Mouse (Mus musculus): ENCODE measurements at regions not wholly inside any gene's neighbourhood (a gene's known extent, or its start where the extent isn't known, plus 50 kb on each side); places are given as distances from the start of the nearest gene placed in this dataset.

DNA sequence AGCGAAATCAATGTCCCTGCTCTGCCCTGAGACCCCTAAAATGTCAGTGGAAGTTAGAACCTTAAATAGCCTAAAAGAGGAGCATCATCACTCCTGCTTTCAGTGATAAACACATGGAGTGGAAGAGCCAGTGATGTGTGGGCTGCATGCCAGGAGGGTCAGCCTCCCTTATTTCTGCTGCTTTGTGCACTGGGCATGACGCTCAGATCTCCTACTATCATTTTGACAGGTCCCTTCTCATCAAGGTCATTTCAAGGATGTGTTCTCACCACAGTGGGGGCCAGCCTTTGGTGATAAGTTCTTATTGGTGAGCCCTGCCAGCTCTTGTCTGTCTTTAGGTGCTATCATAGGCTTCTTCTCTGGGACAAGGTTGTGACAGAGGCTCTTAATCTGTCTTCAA lies 215.5 kb upstream of the Dynlrb2 start:
- no peak for DNase-seq

DNA sequence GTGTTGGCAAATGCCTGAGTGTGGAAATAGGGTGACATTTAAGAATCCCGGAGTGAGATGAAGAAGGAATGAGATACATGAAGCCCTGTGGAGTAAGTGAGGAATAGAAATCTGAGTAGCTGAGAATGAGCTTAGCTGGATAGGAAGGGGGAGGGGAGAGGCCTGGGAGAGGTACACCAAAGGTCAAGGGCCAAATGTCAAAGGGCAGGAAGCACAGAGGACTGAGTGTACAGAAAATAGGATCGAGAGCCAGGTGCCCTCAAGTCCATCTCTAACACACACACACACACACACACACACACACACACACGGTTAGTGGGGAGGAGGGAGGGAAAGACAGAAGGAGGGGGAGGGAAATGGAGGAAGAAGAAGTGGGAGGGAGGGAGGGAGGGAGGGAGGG lies 220.8 kb upstream of the Dynlrb2 start:
- DNase-seq: no peak

DNA sequence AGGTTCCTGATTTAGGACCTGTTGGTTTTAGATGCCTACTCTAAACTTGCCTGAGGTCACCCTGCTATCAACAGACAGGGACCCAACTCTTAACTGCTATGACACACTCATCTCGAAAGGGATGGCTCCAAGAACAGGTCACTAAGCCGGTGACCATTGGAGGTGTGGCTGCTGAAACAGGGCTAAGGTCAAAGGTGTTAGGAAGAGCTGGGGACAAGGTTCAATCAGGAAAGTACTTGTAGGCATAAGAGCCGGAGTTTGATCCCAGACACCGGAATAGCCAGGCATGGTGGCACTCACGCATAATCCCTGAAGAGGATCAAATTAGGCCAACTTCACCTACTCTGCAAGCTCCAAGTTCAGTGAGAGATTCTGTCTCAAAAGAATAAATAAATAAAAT lies 222.4 kb upstream of the Dynlrb2 start:
- DNase-seq: no peak

GRCm38 (mm10) chr8:116275014-116275413 lies 229.8 kb upstream of the Dynlrb2 start:
- no peak for DNase-seq

DNA sequence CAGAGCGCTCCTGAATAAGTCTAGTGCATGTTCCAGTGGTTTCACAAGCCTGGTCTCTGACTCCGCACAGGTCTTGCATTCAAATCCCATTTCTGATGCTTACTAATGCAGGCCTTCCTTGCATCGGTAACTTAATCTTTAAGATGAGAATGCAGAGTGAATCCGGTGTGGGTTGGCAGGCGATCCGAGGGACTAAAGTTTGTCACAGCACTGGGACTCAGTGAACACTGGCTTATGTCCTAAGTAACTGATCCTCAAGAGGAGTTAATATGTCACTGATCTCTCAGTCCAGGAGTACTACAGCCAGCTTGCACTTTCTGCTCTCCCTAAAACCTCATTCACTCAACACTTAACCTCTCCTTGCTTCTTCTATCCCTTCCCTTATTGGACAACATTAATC lies 233.5 kb upstream of the Dynlrb2 start:
- no peak for DNase-seq

DNA sequence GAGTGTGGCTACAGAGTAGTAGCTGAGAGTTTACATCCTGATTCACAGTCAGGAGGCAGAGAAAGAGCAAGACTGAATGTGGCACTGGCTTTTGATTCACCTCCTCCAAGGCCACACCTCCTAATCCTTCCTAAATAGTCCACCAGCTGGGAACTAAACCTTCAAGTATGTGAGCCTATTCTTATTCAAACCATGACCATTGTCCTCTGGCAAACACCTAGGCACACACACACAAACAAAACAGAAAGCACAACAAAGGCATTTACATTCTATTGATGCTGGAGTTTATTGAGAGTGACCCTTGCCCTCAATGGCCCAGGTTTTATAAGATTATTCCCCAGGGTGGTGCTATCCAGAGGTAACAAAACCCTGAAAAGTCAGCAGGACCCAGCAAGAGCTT lies 235.4 kb upstream of the Dynlrb2 start:
- no peak for DNase-seq

DNA sequence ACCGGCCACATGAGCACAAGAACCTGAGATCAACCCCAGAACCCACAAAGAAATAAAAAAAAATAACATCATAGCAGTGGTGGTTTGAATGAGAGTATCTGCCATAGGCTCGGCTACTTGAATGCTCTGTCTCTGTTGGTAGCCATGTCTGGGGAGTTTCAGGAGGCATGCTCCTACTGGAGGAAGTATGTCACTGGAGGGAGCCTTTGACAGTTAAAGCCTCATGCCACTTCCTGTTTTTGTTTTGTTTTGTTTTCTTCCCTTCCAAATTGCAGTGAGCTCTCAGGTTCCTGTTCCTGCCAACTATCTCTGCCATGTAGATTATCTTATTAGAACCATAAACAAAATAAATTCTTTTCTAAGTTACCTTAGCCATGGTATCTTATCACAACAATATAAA lies 236.1 kb upstream of the Dynlrb2 start:
- DNase-seq: no peak

GRCm38 (mm10) chr8:116268161-116268560 lies 236.6 kb upstream of the Dynlrb2 start:
- DNase-seq: peak; percentile 20

- no peak for DNase-seq
These were observed 237.8 kb upstream of the Dynlrb2 start for GRCm38 (mm10) chr8:116267021-116267420.

DNA sequence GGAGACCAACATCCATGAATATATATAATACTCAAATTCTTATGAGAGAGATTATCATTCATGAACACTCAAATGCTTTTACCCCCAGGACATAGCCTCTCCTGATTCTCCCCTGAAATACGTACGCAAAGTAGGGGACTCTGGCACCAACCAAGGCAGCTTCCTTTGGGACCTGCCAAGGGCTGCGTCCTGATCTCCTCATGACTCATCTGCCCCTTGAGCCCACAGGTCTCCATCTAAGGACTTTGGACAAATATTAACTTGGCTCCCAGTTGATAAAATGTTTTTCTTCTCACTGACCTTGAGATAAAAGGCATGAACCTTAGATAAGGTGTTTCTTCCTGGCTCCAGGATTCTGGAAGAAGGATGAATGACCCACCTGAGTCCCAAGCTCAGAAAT lies 239.2 kb upstream of the Dynlrb2 start:
- DNase-seq: no peak

- no peak for DNase-seq
These were observed 240.7 kb upstream of the Dynlrb2 start for GRCm38 (mm10) chr8:116264078-116264477.

GRCm38 (mm10) chr8:116261286-116261685 lies 243.5 kb upstream of the Dynlrb2 start:
- no peak for DNase-seq

DNA sequence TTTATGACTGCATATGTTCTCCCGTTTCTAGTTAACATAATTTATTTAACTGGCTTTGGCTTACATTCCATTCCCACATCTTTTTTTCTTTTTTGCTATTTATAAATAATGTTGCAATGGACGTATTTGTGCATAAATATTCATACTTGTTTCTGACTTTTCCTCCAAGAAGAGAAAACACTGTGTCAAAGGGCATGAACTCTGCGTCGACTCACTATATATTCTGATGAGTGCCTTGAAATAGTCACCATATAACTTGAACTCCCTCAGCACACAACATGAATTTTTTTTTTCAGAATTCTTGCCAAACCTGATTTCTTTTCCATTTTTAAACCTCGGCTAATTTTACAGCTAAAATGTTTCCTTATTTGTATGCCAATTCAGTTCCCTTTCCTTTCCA lies 249.4 kb upstream of the Dynlrb2 start:
- no peak for DNase-seq

GRCm38 (mm10) chr8:116252455-116253216 lies 252.1 kb upstream of the Dynlrb2 start:
- no peak for DNase-seq

DNA sequence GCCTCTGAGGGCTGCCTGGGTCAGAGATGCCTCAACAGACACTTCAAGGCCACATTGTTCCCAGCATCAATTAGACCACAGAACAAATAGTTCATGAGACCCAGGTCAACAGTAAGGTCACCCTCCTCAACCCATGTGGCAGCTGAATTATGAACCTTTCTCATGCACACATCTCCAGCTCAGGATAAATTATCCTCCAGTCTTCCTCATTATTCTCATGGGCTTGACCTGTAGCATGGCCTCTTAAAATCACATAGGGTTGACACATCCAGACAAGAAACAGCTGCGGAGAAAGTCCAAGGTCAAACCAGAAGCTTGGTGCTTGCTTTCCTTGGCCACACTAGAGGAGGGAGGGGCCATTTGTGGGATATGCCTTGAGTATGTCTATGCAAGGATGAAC lies 256.4 kb upstream of the Dynlrb2 start:
- DNase-seq: no peak

- DNase-seq: no peak
These were observed 261.3 kb upstream of the Dynlrb2 start for GRCm38 (mm10) chr8:116243493-116243892.

DNA sequence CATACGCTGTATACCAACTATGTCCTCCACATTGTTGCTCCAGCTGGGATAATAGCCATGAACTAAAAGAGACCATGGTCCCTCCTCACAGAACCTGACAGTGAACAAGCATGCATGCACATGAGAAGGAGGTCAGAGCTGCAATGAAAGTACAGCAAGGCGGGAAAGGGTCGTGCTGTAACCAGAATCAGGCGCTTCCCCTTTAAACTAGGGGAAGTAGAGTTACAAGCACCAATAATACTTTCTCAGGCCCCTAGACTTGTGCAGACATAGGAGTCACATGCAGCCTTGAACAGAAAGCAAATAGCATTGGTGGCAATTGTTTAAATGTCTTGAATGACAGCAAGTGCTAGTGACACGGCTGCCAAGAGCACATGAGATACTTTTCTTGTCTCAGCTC lies 261.8 kb upstream of the Dynlrb2 start:
- no peak for DNase-seq

DNA sequence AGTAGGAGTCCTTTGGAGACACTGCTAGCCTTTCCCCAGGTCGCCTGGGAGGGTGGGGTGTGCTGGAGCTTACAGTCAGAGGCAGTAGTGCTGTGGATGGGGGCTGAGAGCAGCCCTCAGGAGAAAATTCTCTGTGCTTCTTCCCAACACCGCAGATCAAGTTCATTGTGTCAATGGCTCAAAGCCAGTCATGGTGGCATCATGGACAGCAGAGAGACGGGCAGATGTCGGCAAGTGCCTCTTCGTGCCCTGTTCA lies 262.9 kb upstream of the Dynlrb2 start:
- no peak for DNase-seq

- DNase-seq: no peak
These were observed 263.4 kb upstream of the Dynlrb2 start for GRCm38 (mm10) chr8:116241146-116241986.

DNA sequence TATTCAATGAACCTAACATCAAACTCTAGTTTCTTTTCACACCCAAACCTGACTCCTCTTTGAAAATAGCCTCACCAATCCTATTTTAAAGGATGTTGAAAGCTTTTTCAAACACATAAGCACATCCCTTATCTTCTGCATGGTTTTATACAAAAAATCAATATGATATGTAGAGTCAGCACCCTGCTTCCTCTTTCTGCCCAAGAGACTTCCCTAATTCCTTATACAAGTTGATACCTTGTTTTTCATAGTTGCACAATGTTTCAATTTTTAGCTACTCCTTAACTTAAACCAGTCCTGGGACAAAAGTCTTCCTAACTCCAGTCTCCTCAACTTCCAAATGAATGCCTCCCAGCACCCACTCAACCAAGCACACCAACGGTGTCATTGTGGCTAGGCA lies 266.1 kb upstream of the Dynlrb2 start:
- DNase-seq: no peak

GRCm38 (mm10) chr8:116237561-116238100 lies 267.1 kb upstream of the Dynlrb2 start:
- peak; percentile 1 for DNase-seq

DNA sequence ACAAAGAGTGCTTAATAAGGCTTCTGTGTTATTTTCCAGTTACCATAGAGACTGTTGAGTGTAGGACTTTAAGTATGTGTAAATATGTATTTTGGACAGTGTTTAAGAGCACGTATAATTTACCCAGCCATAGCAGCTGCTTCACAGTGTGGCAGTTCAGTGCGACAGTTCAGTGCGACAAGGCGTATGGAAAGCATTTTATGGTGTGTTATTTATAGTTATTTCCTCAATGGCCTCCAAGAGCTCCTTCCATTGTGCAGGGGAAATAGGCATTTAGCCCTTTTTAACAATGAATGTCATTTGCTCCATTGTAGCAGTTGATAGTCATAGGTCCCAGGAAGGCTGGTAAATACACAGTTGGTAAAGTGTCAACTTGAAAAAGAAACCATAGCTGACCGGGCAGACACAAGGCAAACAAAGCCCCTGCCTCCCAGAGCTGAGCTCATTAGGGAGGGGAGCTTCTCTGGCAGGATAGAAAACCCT lies 275.1 kb upstream of the Dynlrb2 start:
- DNase-seq: no peak

DNA sequence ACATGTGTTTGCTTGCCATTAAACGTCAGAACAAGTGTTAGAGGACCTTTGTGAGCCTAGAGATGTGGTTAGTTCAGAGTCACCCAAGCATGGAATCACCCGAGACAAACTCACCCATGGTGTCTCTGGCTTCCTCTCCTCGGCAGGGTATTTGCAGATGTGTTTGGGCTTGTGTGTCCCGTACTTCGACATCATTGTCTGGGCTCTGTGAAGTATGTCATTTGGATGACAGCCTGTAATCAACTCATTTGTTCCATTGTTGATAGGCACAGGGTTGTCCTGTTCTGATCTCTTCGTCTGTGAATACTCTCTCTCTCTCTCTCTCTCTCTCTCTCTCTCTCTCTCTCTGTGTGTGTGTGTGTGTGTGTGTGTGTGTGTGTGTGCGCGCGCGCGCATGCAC lies 277.8 kb upstream of the Dynlrb2 start:
- DNase-seq: no peak

DNA sequence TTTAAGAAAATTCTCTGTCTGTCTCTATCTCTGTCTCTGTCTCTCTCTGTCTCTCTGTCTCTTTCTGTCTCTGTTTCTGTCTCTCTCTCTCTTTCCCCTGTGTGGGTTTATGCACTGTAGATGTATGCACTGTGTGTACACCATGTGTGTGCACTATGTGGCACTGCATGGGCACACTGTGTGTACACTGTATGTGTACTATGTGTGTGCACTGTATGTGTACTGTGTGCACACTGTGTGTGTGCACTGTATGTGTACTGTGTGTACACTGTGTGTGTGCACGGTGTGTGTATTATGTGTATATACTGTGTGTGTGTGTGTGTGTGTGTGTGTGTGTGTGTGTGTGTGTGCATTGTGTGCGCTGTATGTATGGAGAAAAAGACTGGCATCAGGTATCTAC lies 281.5 kb upstream of the Dynlrb2 start:
- DNase-seq: no peak
